Mouse (Mus musculus) liver, embryonic 12.5 days (tissue): ENCODE results near the gene Trappc3l. TPM values are rescaled to one million over a fixed set of nuclear protein-coding genes. Genes with fewer than 3 reads are reported as not detected.

Experiments
- ATAC-seq: fragments of 200-750 bp; cut with Nextera tagmentation; 2 replicates; pipeline ENCODE4 v1.8.0; 2017; ENCODE audit warnings: moderate number of reproducible peaks, mild to moderate bottlenecking, moderate library complexity
- H3K27ac ChIP-seq: fragments of 300-500 bp; sonication (generic); 2 replicates; pipeline ENCODE4 v1.5.1; 2016; ENCODE audit warnings: mild to moderate bottlenecking
- H3K27me3 ChIP-seq: fragments of 300-500 bp; sonication (generic); replicated peaks from 2 replicates; pipeline ENCODE4 v1.6.1; 2016; ENCODE audit warnings: mild to moderate bottlenecking, moderate library complexity
- H3K36me3 ChIP-seq: fragments of 300-500 bp; sonication (generic); 2 replicates; pipeline ENCODE4 v1.6.1; 2016; ENCODE audit warnings: mild to moderate bottlenecking, moderate library complexity
- H3K4me1 ChIP-seq: fragments of 300-500 bp; sonication (generic); 2 replicates; pipeline ENCODE4 v1.6.1; 2016
- H3K4me2 ChIP-seq: fragments of 300-500 bp; sonication (generic); 2 replicates; pipeline ENCODE4 v1.6.1; 2016; ENCODE audit warnings: mild to moderate bottlenecking, moderate library complexity
- H3K4me3 ChIP-seq: fragments of 300-500 bp; sonication (generic); 2 replicates; pipeline ENCODE4 v1.5.1; 2016; ENCODE audit warnings: mild to moderate bottlenecking, moderate library complexity
- H3K9ac ChIP-seq: fragments of 300-500 bp; sonication (generic); 2 replicates; pipeline ENCODE4 v1.6.1; 2016; ENCODE audit warnings: mild to moderate bottlenecking, moderate library complexity
- H3K9me3 ChIP-seq: fragments of 300-500 bp; sonication (generic); replicated peaks from 2 replicates; pipeline ENCODE4 v1.6.1; 2016; ENCODE audit warnings: mild to moderate bottlenecking, moderate library complexity
- WGBS: fragments of 180-500 bp; shearing (Covaris S2); methylation state at CpG from one replicate; pipeline ENCODE4 v1.1.7; 2016; ENCODE audit not compliant: insufficient replicate concordance; 5-methylcytosine and 5-hydroxymethylcytosine counted together
- polyA plus RNA-seq: library from polyadenylated mRNA; unstranded; fragments of >200 nt; fragmentation: Nextera tagmentation; extraction: Ambion mirVana; gene quantifications from 2 replicates; pipeline ENCODE4 v1.2.1, GENCODE M21; 2016

The Trappc3l gene
- polyA plus RNA-seq, 1 experiment from 2014 or later = not detected

DNA sequence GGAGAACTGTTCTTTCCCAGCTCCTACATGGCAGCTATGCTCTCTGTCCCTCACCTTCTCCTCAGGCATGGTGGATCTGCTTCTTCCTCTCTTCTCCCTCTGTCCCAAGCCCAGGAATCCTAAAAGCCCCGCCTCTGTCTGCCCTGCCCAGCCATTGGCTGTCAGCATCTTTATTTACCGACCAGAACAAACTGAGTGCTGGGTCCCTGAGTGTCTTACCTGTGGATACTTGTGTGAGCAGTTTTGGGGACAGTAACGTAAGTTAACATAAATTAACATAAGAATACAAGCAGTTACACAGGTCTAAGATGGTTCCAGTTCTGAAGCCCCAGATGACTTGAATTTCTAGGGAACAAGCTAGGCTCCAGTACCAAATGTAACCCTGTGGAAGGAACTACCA lies 29.2 kb downstream of the Trappc3l start:
- Histone ChIP-seq H3K4me2 (no peak overlapping the region), H3K9ac (no peak overlapping the region), H3K4me3 (no peak overlapping the region), H3K9me3 (no peaks in the 10 kb centered on the region), H3K36me3 (no peaks in the 10 kb centered on the region), H3K27me3 (no peaks in the 10 kb centered on the region), H3K27ac (no peak overlapping the region), H3K4me1 (no peaks in the 10 kb centered on the region)
- 48% methylated on average over 3 of the region's 3 CpGs for WGBS
- no peak for ATAC-seq

DNA sequence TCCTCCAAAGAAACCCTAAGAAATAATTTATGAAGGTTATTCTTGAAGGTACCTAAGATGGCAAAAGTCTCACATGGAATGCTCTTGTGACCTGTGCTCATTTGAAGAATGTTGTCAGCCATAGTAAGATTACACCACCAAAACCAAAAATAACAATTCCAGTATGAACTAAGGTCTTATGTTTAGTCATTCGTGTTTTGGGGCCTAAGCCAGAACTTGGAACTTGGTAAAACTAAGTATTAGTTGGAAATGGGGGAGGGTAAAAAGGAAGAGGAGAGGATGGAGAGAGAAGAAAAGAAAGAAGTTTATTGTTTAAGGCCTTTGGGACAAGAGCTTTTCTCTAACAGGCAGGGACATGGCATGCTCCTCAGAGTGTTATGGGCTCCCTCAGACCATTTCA lies 32.2 kb downstream of the Trappc3l start:
- H3K9me3 ChIP-seq = no peaks in the 10 kb centered on the region
- 42% methylated on average over 1 of the region's 1 CpGs for WGBS
- ATAC-seq = no peak
- H3K4me2 ChIP-seq = no peak overlapping the region
- no peaks in the 10 kb centered on the region for H3K36me3 ChIP-seq
- H3K4me3 ChIP-seq = no peak overlapping the region
- H3K27ac ChIP-seq = no peak overlapping the region
- no peaks in the 10 kb centered on the region for H3K27me3 ChIP-seq
- H3K4me1 ChIP-seq = no peaks in the 10 kb centered on the region
- no peak overlapping the region for H3K9ac ChIP-seq

DNA sequence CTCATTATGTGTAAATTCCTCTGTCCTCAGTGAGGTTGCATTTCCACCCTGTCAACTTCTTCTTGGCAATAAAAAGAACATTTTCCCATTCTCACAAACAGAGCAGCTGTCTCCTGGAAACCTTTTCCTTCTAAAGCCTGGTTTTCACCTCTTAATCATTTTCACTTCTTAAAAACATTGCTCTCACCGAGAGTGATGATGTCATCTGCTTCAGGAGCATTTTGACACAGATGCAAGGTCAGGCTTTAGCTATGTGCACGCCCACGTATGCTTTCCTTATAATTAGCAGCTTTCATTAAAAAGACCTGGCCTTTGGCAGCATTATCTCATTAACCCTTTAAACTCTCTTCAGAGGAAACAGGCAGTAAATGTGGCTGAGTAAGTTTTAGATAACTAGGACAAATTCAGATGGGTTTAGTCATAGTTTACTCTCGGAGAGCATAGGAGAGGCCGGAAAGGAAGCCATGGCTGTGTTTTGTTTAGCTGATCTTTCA lies 33.6 kb downstream of the Trappc3l start:
- Histone ChIP-seq H3K36me3 (no peaks in the 10 kb centered on the region), H3K4me2 (no peak overlapping the region), H3K27ac (no peak overlapping the region), H3K9ac (no peak overlapping the region), H3K4me1 (no peaks in the 10 kb centered on the region), H3K9me3 (no peaks in the 10 kb centered on the region), H3K4me3 (no peak overlapping the region), H3K27me3 (no peaks in the 10 kb centered on the region)
- 49% methylated on average over 5 of the region's 5 CpGs for WGBS
- ATAC-seq = no peak

DNA sequence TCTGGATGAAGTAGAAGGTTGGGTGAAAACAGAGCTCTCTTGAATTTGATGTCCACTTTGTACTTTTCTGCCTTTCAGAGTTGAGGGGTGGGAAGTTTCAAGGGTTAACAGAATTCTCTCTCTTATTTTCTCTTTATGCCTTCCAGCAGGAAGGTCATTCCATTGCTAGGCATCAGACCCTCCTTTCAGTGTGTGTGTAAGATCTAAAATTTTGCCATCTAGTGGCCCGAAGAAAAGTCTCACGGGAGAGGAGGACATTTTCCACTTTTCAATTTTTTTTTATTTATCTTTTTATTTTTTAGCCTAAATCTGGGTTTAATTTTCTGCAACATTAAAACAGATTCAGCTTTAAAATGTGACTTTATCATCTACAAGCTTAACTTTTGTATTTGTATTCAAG lies 34.3 kb downstream of the Trappc3l start:
- no peak overlapping the region for H3K4me2 ChIP-seq
- H3K4me3 ChIP-seq = no peak overlapping the region
- no peaks in the 10 kb centered on the region for H3K4me1 ChIP-seq
- H3K27me3 ChIP-seq = no peaks in the 10 kb centered on the region
- no peak overlapping the region for H3K9ac ChIP-seq
- H3K27ac ChIP-seq = no peak overlapping the region
- H3K36me3 ChIP-seq = no peaks in the 10 kb centered on the region
- no peak for ATAC-seq
- 61% methylated on average over 2 of the region's 2 CpGs for WGBS
- H3K9me3 ChIP-seq = no peaks in the 10 kb centered on the region

DNA sequence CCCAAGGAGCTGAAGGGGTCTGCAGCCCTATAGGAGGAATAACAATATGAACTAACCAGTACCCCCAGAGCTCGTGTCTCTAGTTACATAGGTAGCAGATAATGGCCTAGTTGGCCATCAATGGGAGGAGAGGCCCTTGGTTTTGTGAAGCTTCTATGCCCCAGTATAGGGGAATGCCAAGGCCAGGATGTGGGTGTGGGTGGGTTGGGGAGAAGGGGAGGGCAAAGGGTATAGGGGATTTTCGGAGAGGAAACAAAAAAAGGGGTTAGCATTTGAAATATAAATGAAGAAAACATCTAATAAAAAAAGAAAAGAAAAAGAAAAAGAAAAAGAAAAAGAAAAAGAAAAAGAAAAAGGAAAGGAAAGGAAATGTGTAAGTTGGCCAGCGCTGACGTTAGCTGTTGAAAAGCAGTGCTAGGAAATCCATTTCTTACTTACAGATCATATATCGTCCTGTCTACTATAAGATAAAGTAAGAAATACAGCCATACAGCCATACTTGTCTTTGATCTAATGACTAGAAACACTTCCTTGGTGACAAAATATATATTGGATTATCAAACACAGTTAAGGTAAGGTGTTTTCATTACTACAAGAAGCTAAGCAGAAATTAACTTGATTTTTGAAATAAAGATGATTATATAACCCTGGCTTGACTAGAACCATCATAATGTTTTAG lies 37.3 kb downstream of the Trappc3l start:
- ATAC-seq = no peak
- no peak overlapping the region for H3K4me3 ChIP-seq
- no peaks in the 10 kb centered on the region for H3K36me3 ChIP-seq
- 71% methylated on average over 5 of the region's 5 CpGs for WGBS
- no peaks in the 10 kb centered on the region for H3K9me3 ChIP-seq
- H3K9ac ChIP-seq = no peak overlapping the region
- H3K27me3 ChIP-seq = no peaks in the 10 kb centered on the region
- H3K4me1 ChIP-seq = no peaks in the 10 kb centered on the region
- H3K4me2 ChIP-seq = no peak overlapping the region
- H3K27ac ChIP-seq = no peak overlapping the region

DNA sequence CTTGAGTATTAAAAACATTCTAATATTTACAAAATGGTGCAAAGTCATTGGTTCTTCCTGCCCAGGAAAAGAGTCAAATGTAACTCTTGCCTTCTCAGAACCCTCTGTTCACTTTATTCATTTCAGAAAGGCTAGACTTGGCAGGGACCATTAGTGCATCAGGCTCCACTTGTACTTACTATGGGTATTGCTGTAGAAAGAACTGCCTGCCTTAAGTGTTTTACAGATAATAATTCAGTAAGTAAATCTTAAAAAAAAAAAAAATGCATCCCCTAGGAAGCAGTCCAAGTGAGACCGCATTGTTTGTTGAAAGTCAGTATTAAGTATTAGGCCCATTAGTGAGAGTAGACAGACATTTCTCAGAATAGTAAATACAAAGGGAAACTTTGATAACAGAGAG lies 49.1 kb downstream of the Trappc3l start:
- Histone ChIP-seq H3K4me3 (no peak overlapping the region), H3K4me1 (no peaks in the 10 kb centered on the region), H3K27me3 (no peaks in the 10 kb centered on the region), H3K36me3 (no peaks in the 10 kb centered on the region), H3K27ac (no peak overlapping the region), H3K9ac (no peak overlapping the region), H3K4me2 (no peak overlapping the region), H3K9me3 (no peaks in the 10 kb centered on the region)
- 83% methylated on average over 1 of the region's 1 CpGs for WGBS
- ATAC-seq = no peak

DNA sequence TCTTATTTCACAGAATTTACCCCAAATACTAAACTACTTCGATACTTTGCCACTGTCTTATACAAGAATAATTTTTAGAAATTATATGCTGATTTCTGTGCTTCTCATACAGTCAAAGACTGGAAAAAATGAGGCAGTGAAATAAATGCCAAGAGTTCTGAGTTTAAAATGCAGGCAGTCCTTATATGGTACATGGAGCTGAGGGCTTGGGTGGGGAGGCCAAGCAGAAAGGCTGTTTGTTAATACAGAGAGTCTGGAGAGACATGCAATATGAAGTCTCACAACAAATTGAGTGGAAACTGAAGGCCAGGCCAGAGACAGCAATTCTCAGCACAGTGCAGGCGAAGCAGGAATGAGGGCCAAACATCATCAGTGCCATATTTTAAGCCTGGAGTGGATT lies 51.1 kb downstream of the Trappc3l start:
- WGBS = 63% methylated on average over 2 of the region's 2 CpGs
- H3K27me3 ChIP-seq = no peaks in the 10 kb centered on the region

DNA sequence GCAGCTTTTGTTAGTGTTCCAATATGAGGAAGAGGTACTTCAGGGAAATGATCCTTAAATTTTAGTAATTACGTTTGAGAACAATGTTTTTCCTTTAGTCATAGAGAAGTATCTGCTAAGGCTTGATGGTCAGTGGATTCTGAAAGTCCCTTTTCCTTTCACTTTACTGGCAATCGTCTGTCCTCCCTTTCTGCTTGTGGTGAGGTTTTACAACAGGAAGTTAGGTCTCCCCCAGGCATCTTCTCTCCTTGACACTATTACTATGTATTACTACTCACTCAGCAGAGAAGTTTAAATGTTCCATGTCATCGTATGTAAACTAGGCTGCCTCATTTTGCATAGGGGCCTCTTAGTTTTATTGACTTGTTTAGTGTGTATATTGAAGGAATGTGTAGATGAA lies 52.1 kb downstream of the Trappc3l start:
- no peaks in the 10 kb centered on the region for H3K9me3 ChIP-seq
- no peak overlapping the region for H3K4me3 ChIP-seq
- H3K4me2 ChIP-seq = no peak overlapping the region
- ATAC-seq = no peak
- H3K4me1 ChIP-seq = no peaks in the 10 kb centered on the region
- H3K9ac ChIP-seq = no peak overlapping the region
- no peaks in the 10 kb centered on the region for H3K36me3 ChIP-seq
- no peaks in the 10 kb centered on the region for H3K27me3 ChIP-seq
- no peak overlapping the region for H3K27ac ChIP-seq
- WGBS = 39% methylated on average over 3 of the region's 3 CpGs

More for the DNA sequence above, 51.1 kb downstream of the Trappc3l start:
- Histone ChIP-seq H3K27ac (no peak overlapping the region), H3K9ac (no peak overlapping the region), H3K4me3 (no peak overlapping the region), H3K36me3 (no peaks in the 10 kb centered on the region), H3K4me1 (no peaks in the 10 kb centered on the region), H3K4me2 (no peak overlapping the region), H3K9me3 (no peaks in the 10 kb centered on the region)
- no peak for ATAC-seq

DNA sequence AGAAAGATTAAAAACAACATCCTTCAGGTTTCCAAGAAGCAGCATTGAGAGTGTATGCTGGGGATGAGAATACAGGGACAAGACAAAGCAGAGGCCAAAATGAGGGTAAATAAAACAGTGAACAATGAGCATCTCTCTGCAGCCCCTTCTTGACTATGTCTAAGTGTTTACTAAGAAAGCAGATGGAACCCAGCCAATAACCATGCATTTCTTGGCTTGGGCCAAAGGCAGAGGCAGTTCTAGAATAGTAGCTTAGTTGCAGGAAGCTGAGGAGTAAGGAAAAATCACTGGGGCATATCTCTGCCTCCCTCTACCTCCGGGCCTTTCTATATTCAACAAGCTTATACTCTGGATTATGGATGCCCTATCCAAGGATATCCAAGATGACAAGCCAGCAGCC lies 53.1 kb downstream of the Trappc3l start:
- no peaks in the 10 kb centered on the region for H3K36me3 ChIP-seq
- no peak overlapping the region for H3K4me2 ChIP-seq
- no peak overlapping the region for H3K9ac ChIP-seq
- ATAC-seq = no peak
- H3K4me3 ChIP-seq = no peak overlapping the region
- no peaks in the 10 kb centered on the region for H3K4me1 ChIP-seq
- no peaks in the 10 kb centered on the region for H3K9me3 ChIP-seq
- 40% methylated on average over 1 of the region's 1 CpGs for WGBS
- H3K27ac ChIP-seq = no peak overlapping the region
- no peaks in the 10 kb centered on the region for H3K27me3 ChIP-seq

DNA sequence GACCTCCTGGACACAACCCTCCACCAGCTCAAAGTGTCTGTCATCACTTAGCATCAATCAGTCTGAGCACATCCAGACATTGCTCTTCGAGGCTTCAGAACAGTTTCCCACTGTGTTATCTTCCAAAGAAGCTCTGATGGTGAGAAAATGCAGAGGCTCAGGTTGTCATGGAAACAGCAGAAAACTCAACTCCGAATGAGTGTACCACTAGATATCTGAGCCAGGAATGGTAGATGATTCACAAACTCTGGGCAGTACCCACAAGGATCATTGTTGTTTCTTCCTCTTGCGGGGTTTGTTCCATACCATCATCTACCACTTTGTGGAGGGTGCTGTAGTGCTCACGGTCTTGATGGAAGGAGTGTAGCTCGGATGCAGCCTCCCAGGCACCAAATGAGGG lies 54.5 kb downstream of the Trappc3l start:
- H3K4me1 ChIP-seq = 0 out of 2 replicates have a peak, but pooled peaks cover 8% of the 10 kb centered on the region
- no peaks in the 10 kb centered on the region for H3K27me3 ChIP-seq
- no peak for ATAC-seq
- H3K36me3 ChIP-seq = no peaks in the 10 kb centered on the region
- 49% methylated on average over 5 of the region's 5 CpGs for WGBS
- H3K4me2 ChIP-seq = no peak overlapping the region
- H3K9me3 ChIP-seq = no peaks in the 10 kb centered on the region
- no peak overlapping the region for H3K4me3 ChIP-seq
- no peak overlapping the region for H3K9ac ChIP-seq
- H3K27ac ChIP-seq = no peak overlapping the region

DNA sequence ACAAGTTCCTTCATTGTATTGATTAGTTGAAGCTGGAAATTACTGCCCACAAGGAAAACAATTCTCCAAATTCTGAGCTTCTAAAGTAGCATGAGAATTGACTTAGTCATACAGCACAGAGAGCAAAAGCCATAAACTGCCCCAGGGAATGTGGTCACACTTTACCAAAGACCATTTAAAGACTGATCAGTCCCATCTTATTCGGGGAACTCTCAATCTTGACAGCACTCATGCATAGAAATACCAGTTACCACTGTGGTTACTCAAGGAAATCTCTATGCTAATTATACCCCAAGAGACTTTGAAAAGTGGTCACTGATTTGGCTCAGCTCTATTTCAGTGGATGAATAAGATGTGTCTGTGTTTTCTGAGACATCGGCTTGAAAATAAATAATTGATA lies 57.8 kb downstream of the Trappc3l start:
- 78% methylated on average over 2 of the region's 2 CpGs for WGBS

DNA sequence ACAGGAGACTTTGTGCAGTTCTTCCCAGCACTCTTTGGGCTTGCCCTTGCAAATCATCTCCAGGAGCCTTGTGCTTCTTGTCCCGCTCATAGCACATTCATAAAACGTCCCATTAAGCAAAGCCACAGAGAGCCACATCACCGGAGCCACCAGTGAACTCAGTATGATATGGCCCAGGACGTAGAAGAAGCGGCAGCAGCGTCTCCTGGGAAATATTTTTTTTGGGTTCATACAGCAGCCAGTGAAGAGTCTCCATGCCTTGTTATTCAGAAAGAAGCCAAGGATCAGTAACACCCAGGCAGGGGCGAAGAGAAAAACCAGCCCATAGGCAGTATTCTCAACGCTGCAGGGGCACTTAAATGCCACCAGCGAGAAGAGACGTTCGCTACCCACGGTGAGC lies 58.6 kb downstream of the Trappc3l start:
- H3K4me2 ChIP-seq = peak overlapping the region; percentile 48
- no peak overlapping the region for H3K4me3 ChIP-seq
- H3K4me1 ChIP-seq = 0 out of 2 replicates have a peak, but pooled peaks cover 8% of the 10 kb centered on the region
- no peak overlapping the region for H3K27ac ChIP-seq
- no peak overlapping the region for H3K9ac ChIP-seq
- no peaks in the 10 kb centered on the region for H3K9me3 ChIP-seq
- 48% methylated on average over 12 of the region's 12 CpGs for WGBS
- no peaks in the 10 kb centered on the region for H3K36me3 ChIP-seq
- no peak for ATAC-seq
- no peaks in the 10 kb centered on the region for H3K27me3 ChIP-seq

More for the DNA sequence above, 57.8 kb downstream of the Trappc3l start:
- no peak overlapping the region for H3K4me2 ChIP-seq
- ATAC-seq = no peak
- H3K36me3 ChIP-seq = no peaks in the 10 kb centered on the region
- H3K9me3 ChIP-seq = no peaks in the 10 kb centered on the region
- 0 out of 2 replicates have a peak, but pooled peaks cover 8% of the 10 kb centered on the region for H3K4me1 ChIP-seq
- H3K4me3 ChIP-seq = no peak overlapping the region
- H3K27ac ChIP-seq = no peak overlapping the region
- H3K9ac ChIP-seq = no peak overlapping the region
- H3K27me3 ChIP-seq = no peaks in the 10 kb centered on the region

DNA sequence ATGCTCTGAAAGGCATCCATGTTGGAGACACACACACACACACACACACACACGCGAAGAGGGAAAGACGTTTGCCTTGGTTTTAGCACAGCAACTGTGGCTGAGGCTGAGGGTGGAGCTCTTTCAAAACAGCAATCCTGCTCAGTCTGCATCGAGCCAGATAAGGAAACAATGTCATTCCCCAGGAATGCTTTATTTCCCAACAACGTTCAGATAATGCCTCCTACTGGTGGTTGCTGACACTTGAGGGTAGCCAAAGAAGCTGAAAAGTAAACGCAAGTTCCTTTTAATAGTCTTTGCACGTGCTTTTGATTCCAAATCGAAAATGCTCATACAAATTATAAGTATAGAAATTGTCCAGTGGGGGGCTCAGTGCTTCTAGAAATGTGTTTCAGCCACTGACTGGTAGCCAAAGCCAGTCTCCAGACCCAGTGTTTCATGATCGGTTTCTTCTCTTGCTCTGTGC lies 59.1 kb downstream of the Trappc3l start, which contains the start of gene Calhm5:
Calhm5 (minus strand) TSS at position 102 of the 466 bp plus-strand sequence.
- Histone ChIP-seq H3K4me1 (0 out of 2 replicates have a peak, but pooled peaks cover 8% of the 10 kb centered on the region), H3K9me3 (no peaks in the 10 kb centered on the region), H3K4me3 (no peak within 1 kb of the TSS), H3K4me2 (peak within 1 kb of the TSS; percentile 48), H3K27ac (no peak within 1 kb of the TSS), H3K27me3 (no peaks in the 10 kb centered on the region), H3K9ac (no peak within 1 kb of the TSS), H3K36me3 (no peaks in the 10 kb centered on the region)
- 17% methylated on average over 9 of the region's 9 CpGs for WGBS
- no peak for ATAC-seq
